Mouse (Mus musculus): Measurements from ENCODE around the gene Rora.

The Rora gene

DNA sequence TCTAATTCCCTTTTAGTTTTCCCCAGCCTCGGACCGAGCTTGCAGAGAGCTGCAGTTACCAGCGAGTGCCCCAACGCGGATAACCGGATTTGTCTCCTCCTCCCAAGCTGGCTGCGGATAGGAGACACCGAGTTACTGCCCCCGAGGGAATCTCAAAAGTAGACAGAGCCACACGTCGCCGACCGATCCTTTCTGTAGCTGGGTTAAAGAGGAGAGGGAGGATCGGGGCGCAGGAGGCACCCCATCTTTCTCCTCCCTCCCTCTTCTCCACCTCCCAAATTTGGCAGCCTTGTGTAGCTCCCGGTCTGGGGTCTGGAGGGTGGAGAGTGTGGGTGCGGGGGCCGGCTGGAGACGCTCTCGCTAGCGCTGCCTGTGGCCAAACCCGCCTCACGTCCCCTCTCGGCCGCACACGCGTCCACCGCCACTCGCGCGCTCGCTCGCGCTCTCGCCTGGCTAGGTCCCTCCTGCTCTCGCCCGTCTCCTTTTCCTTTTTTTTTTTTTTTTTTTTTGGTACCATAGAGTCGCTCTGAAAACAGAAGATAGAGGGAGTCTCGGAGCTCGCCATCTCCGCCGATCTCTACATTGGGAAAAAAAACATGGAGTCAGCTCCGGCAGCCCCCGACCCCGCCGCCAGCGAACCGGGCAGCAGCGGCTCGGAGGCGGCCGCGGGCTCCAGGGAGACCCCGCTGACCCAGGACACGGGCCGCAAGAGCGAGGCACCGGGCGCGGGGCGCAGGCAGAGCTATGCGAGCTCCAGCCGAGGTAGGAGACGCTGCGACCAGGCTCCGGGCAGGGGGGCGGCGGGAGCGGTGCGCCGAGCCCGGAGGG, at the start of gene Rora:
Gene Rora (plus strand): TSS at position 576 of the 828 bp plus-strand sequence.
- DNase-seq (ENCODE audit: low read depth in 1 of 2, low spot score in 2 of 2): no peak

GRCm38 (mm10) chr9:68614006-68614405, 39.6 kb upstream of the Rora start:
- DNase-seq (ENCODE audit: low read depth in 1 of 2, low spot score in 2 of 2): no peak

DNA sequence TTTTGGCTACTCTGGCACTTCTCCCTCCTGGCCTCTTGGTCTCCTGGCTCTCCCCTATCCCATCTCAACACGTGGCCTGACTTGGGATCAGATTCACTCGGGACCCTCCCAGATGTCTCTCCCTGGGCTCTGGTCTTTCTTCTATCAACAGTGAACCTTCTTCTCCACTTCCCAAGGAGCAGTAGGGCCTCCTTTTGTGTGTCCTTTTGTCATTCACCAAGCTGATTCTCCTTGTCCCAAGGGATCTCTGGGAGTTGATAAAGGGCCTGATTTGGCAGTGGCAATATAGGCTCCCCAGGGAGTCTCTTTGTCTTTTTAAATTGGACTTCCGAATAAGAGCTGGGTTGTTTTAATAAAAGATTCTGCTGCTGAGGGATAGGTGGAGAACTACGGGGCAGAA, 36.5 kb upstream of the Rora start:
- DNase-seq (ENCODE audit: low read depth in 1 of 2, low spot score in 2 of 2): no peak

GRCm38 (mm10) chr9:68620036-68620435, 33.5 kb upstream of the Rora start:
- no peak for DNase-seq (ENCODE audit: low read depth in 1 of 2, low spot score in 2 of 2)

DNA sequence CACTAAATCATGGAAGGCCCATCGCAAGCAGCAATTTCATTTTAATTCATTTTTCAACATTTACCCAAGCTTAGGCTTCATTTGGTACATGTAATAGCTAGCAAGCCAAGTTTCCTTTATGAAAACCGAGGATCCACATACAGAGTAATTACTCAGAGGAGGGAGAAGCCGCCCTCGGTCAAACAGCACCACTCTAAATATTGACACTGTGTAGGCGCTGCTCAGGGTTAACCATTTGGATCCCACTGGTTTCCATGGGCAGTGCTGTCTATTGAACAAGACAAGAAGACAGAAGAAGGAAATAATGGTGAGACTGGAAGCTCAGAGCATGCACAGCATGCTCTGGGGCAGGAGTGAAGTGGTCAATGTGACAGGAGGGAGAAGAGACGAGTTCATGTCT, 33.1 kb upstream of the Rora start:
- DNase-seq (ENCODE audit: low read depth in 1 of 2, low spot score in 2 of 2): no peak

- DNase-seq (ENCODE audit: low read depth in 1 of 2, low spot score in 2 of 2): no peak
Measured at GRCm38 (mm10) chr9:68624981-68625380, 28.6 kb upstream of the Rora start.

DNA sequence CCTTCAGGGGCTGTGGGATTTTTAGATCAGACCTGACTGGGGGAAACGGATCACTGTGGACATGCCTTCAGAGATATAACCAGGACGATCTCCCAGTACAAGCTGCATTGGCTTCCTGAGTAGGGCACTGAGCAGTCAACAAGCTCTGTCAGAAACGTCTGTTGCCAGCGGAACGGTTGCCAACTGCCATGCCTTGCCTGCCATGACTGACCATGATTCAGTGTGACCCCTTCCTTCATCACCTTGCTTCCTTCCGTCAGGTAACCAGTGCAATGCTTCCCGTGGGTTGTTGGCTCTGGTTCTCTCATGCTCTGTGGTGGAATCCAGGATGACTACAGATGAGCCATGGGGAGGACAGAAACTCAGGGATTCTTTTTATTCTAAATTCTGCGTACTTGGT, 16.3 kb upstream of the Rora start:
- DNase-seq (ENCODE audit: low read depth in 1 of 2, low spot score in 2 of 2): no peak

- no peak for DNase-seq (ENCODE audit: low read depth in 1 of 2, low spot score in 2 of 2)
Measured at GRCm38 (mm10) chr9:68641123-68641522, 12.5 kb upstream of the Rora start.

GRCm38 (mm10) chr9:68648061-68648460, 5.5 kb upstream of the Rora start:
- no peak for DNase-seq (ENCODE audit: low read depth in 1 of 2, low spot score in 2 of 2)

GRCm38 (mm10) chr9:68654039-68654332, 400 bp downstream of the Rora start:
- no peak for DNase-seq (ENCODE audit: low read depth in 1 of 2, low spot score in 2 of 2)

GRCm38 (mm10) chr9:68654333-68655017, 889 bp downstream of the Rora start:
- no peak for DNase-seq (ENCODE audit: low read depth in 1 of 2, low spot score in 2 of 2)

- DNase-seq (ENCODE audit: low read depth in 1 of 2, low spot score in 2 of 2): no peak
Measured at GRCm38 (mm10) chr9:68655018-68656005, 1.7 kb downstream of the Rora start.

GRCm38 (mm10) chr9:68656076-68656795, 2.6 kb downstream of the Rora start:
- no peak for DNase-seq (ENCODE audit: low read depth in 1 of 2, low spot score in 2 of 2)

GRCm38 (mm10) chr9:68656796-68657130, 3.2 kb downstream of the Rora start:
- no peak for DNase-seq (ENCODE audit: low read depth in 1 of 2, low spot score in 2 of 2)

DNA sequence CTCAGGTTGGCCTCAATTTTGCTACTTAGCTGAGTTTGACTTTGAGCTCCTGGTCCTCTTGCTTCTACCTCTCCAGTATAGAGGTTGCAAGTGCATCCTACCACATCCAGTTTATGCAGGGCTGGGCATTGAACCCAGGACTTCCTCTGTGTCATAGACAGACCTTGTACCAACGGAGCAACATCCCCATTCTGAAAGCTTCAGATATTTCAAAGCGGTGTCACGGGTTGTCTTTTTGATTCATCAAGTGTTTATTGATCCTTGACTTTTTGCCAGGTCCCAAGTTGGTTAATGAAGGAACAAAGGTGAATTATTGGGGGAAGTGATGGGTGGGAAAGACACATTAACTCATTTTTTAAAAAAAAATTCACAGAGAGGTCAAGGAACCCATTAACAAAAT, 17.1 kb downstream of the Rora start:
- DNase-seq (ENCODE audit: low read depth in 1 of 2, low spot score in 2 of 2): no peak

GRCm38 (mm10) chr9:68672459-68672858, 18.9 kb downstream of the Rora start:
- DNase-seq (ENCODE audit: low read depth in 1 of 2, low spot score in 2 of 2): no peak

- no peak for DNase-seq (ENCODE audit: low read depth in 1 of 2, low spot score in 2 of 2)
Measured at GRCm38 (mm10) chr9:68673221-68673620, 19.6 kb downstream of the Rora start.

- DNase-seq (ENCODE audit: low read depth in 1 of 2, low spot score in 2 of 2): no peak
Measured at GRCm38 (mm10) chr9:68679871-68680374, 26.3 kb downstream of the Rora start.

DNA sequence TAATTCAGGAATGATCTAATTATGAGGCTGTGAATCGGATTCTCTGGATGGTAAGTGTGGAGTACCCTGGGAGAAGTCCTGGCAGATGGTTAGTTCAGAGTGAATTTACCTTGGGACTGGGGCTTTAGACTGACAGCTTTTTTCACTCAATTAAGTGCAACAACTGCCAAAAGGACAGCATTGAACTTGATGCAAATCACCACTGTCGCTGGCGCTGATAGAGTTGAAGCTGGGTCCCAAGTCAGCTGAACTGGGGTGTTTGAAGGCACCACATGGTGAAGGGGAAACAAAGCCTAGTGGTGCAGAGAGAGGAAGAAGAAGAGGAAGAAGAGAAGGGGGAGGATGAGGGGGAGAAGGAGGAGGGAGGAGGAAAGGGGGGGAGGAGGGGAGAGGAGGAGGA, 30.4 kb downstream of the Rora start:
- no peak for DNase-seq (ENCODE audit: low read depth in 1 of 2, low spot score in 2 of 2)

GRCm38 (mm10) chr9:68685562-68685961, 32.0 kb downstream of the Rora start:
- no peak for DNase-seq (ENCODE audit: low read depth in 1 of 2, low spot score in 2 of 2)

Data from monocyte, adult 2 months (primary cell).